Mouse (Mus musculus): ENCODE data around the gene Ptprt. TPM values are rescaled to one million over a fixed set of nuclear protein-coding genes. Genes with fewer than 3 reads are reported as not detected.

The Ptprt gene
- polyA plus RNA-seq, 1 experiment from 2014 or later = 3.2 TPM

DNA sequence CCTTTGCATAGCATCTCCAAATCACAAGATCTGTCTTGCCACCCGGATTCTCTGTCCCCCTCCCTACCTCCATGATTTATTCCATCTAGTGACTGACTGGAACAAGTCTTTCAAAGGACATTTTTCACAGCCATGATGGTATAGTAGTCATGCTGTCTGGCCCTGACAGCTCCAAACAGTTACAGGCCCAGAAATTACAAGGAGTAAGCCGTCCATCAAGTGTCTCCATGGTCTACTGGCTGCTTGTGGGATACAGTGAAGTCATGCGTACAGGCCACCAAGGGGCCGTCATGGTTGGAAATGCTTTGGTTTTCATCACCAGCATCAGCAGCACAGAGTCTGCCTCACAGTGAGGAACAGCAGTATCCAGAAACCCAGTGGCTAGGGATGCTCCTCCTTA, 156.1 kb downstream of the Ptprt start:
- ATAC-seq (replicated peaks; ENCODE audit: low FRiP score) = peak; percentile 83
- Histone ChIP-seq H3K36me3 (no peaks in the 10 kb centered on the region), H3K27ac (no peak overlapping the region), H3K4me3 (replicated peaks) (no peak overlapping the region), H3K27me3 (peaks cover 3% of the 10 kb centered on the region; the same call in 1 of the 2 replicates), H3K9me3 (replicated peaks) (no peaks in the 10 kb centered on the region), H3K9ac (no peak overlapping the region), H3K4me1 (peaks cover 12% of the 10 kb centered on the region; the same call in 1 of the 2 replicates), H3K4me2 (no peak overlapping the region)
- WGBS = 30% methylated on average over 4 of the region's 4 CpGs

DNA sequence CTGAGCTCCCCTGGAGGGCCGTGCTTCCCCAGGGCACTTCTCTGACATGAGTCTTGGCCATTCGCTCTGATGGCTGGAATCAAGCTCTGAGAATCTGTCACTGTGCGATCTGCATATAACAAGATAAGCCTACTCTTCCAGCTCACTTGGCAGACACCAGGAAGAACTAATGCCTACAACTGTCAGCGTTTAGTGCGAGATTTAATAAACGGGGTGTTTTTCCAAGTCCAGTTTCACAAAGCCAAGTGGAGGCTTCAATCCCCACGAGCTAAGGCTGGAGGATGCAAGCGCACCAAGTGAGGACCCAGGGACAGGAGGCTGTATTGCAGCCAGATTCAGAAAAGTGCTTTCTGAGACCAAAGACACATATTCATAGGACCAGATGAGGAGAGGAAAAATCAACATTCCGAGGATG, 161.4 kb downstream of the Ptprt start:
- H3K4me3 ChIP-seq (replicated peaks) = no peak overlapping the region
- H3K27me3 ChIP-seq = no peaks in the 10 kb centered on the region
- no peak overlapping the region for H3K9ac ChIP-seq
- no peaks in the 10 kb centered on the region for H3K9me3 ChIP-seq (replicated peaks)
- 85% methylated on average over 9 of the region's 9 CpGs for WGBS
- H3K36me3 ChIP-seq = no peaks in the 10 kb centered on the region
- ATAC-seq (replicated peaks; ENCODE audit: low FRiP score) = no peak
- no peak overlapping the region for H3K27ac ChIP-seq
- H3K4me1 ChIP-seq = no peaks in the 10 kb centered on the region
- no peak overlapping the region for H3K4me2 ChIP-seq

DNA sequence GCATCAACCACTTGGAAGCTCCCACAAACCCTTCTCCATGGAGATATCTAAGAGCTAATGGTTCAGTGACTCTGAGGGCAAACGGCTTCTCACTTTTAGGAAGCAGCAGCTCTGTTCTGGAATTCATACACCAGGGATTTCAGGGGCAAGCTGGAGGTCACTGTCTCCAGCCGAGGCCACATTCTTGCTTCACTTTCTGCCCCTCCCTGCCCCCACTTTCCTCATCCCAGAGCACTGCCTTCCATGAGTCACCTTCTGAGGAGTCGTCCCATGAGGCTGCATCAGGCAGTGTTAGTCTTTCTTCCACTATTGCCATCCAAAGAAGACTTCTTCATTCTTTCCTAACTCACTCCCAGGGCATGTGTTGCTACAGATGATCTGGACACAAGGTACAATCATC, 162.8 kb downstream of the Ptprt start:
- H3K9ac ChIP-seq = no peak overlapping the region
- no peaks in the 10 kb centered on the region for H3K4me1 ChIP-seq
- no peak overlapping the region for H3K4me2 ChIP-seq
- H3K27ac ChIP-seq = no peak overlapping the region
- no peak overlapping the region for H3K4me3 ChIP-seq (replicated peaks)
- 39% methylated on average over 3 of the region's 3 CpGs for WGBS
- no peaks in the 10 kb centered on the region for H3K27me3 ChIP-seq
- no peaks in the 10 kb centered on the region for H3K9me3 ChIP-seq (replicated peaks)
- no peaks in the 10 kb centered on the region for H3K36me3 ChIP-seq
- ATAC-seq (replicated peaks; ENCODE audit: low FRiP score) = no peak

DNA sequence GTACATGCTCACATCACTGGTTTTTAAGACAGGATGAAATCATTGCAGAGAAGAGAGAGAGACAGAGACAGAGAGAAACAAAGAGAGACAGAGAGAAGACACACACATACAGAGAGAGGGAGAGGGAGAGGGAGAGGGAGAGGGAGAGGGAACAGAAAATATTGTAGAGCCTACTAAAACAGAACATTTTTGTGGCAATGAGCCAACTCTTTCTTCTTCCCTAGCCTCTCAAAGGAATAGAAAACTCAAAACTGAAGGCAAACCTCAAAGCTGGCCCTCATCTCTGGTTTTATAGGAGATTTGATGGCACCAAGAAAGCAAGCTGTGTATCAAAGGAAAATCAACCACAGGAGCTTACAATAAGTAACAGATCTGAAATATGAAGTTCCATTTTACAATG, 176.9 kb downstream of the Ptprt start:
- Histone ChIP-seq H3K27me3 (no peaks in the 10 kb centered on the region), H3K4me3 (replicated peaks) (no peak overlapping the region), H3K36me3 (no peaks in the 10 kb centered on the region), H3K27ac (no peak overlapping the region), H3K4me1 (no peaks in the 10 kb centered on the region), H3K9me3 (replicated peaks) (no peaks in the 10 kb centered on the region), H3K9ac (no peak overlapping the region), H3K4me2 (no peak overlapping the region)
- no peak for ATAC-seq (replicated peaks; ENCODE audit: low FRiP score)

DNA sequence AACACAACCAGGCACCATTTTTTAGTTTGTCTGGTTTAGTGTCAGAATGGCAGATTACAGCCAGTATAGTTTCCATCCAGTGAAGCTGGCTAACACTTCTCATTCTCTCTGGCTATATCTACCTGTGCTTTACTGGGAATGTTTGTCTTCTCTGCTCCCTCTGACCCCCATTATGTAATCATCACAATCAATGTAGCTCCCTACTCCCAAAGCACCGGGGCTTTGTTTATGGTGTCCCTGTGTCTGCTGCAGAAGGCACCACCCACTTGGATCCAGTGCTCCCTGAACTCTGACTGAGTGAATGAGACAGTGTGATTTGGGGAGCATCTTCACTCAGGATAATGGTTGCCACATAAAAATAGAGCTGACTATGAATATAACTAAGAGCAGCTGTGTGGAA, 217.8 kb downstream of the Ptprt start:
- H3K9ac ChIP-seq = no peak overlapping the region
- H3K4me2 ChIP-seq = no peak overlapping the region
- H3K36me3 ChIP-seq = no peaks in the 10 kb centered on the region
- H3K27me3 ChIP-seq = no peaks in the 10 kb centered on the region
- no peak overlapping the region for H3K4me3 ChIP-seq (replicated peaks)
- no peak for ATAC-seq (replicated peaks; ENCODE audit: low FRiP score)
- H3K9me3 ChIP-seq (replicated peaks) = no peaks in the 10 kb centered on the region
- WGBS = 38% methylated on average over 1 of the region's 1 CpGs
- H3K4me1 ChIP-seq = no peaks in the 10 kb centered on the region
- no peak overlapping the region for H3K27ac ChIP-seq

DNA sequence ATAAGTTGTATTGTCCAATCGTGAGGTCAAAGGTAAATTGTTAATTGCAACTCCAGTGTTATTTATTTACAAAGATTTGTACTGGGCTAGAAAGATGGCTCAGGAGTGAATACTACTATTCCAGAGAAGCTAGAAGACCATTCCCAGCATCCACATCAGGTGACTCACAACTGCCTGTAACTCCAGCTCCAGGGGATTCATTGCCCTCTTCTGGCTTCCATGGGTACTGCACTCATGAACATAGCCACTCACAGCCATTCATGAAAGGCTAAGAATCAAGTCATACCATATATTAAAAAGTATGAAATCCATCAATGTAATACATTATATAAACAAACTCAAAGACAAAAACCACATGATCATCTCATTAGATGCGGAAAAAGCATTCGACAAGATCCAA, 224.3 kb downstream of the Ptprt start:
- ATAC-seq (replicated peaks; ENCODE audit: low FRiP score) = no peak
- Histone ChIP-seq H3K4me2 (no peak overlapping the region), H3K36me3 (no peaks in the 10 kb centered on the region), H3K27me3 (no peaks in the 10 kb centered on the region), H3K9me3 (replicated peaks) (no peaks in the 10 kb centered on the region), H3K9ac (no peak overlapping the region), H3K4me1 (no peaks in the 10 kb centered on the region), H3K4me3 (replicated peaks) (no peak overlapping the region), H3K27ac (no peak overlapping the region)
- 97% methylated on average over 3 of the region's 3 CpGs for WGBS

DNA sequence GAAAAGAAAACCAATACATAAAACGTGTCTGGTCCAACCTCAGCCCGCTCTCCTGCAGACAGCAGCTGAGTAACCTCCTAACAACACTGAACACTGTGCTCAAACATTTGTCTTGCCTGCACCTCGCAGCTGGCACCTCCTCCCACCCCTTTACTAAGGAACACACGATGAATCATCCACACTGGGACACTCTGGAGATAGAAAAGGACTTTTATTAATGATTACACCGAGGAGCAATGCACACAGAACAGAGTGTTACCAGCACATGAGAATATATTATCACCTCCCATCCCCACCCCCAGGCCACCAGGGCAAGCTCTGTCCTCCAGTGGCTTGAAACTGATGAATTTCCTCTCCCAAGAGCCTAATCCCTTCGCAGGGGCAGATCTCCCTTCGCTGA, 230.8 kb downstream of the Ptprt start:
- no peaks in the 10 kb centered on the region for H3K27me3 ChIP-seq
- peak; percentile 76 for ATAC-seq (replicated peaks; ENCODE audit: low FRiP score)
- H3K36me3 ChIP-seq = no peaks in the 10 kb centered on the region
- H3K4me2 ChIP-seq = no peak overlapping the region
- H3K27ac ChIP-seq = no peak overlapping the region
- H3K4me3 ChIP-seq (replicated peaks) = no peak overlapping the region
- 38% methylated on average over 7 of the region's 7 CpGs for WGBS
- no peaks in the 10 kb centered on the region for H3K4me1 ChIP-seq
- no peaks in the 10 kb centered on the region for H3K9me3 ChIP-seq (replicated peaks)
- no peak overlapping the region for H3K9ac ChIP-seq

DNA sequence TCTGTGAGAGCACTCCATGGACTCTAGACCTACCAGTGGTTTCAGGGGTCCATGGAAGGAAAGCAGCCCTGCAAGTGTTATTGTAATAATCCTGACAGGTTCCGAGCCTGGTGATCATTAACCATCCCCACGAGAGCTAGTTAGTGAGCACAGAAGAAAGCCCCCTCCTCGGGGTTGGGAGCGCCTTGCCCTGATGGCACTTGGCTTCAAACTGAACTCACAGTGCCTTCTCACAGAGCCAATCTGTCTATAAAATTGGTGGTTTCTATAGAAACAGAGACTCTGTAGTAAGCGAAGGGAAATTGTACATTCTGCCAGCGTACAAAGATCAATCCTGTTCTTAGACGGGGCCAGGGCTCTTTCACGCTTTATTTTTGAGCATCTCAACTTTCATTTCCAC, 234.8 kb downstream of the Ptprt start:
- Histone ChIP-seq H3K9ac (no peak overlapping the region), H3K9me3 (replicated peaks) (no peaks in the 10 kb centered on the region), H3K4me1 (no peaks in the 10 kb centered on the region), H3K27ac (no peak overlapping the region), H3K36me3 (no peaks in the 10 kb centered on the region), H3K27me3 (no peaks in the 10 kb centered on the region), H3K4me2 (no peak overlapping the region), H3K4me3 (replicated peaks) (no peak overlapping the region)
- ATAC-seq (replicated peaks; ENCODE audit: low FRiP score) = no peak; the same call in 1 of the 2 replicates
- 82% methylated on average over 8 of the region's 8 CpGs for WGBS

DNA sequence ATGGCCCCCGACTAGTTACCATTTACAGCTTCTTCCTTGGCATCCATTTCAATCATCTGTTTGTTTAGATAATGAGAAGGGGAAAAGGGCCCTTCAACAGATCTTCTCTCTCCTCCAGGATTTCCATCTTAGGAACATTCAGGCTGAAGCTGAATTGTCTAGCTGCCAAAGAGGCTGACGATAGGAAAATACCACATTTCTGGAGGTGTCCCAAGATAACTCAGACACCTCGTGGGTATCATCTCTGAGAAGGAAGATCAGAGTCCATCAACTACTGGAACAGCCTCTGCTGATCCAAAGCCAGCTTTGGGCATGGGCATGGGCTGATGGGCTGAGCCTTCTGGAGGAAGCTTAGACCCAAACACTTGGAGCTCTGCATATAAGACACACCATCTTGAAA, 242.8 kb downstream of the Ptprt start:
- H3K36me3 ChIP-seq = no peaks in the 10 kb centered on the region
- no peak overlapping the region for H3K4me2 ChIP-seq
- H3K4me3 ChIP-seq (replicated peaks) = no peak overlapping the region
- no peaks in the 10 kb centered on the region for H3K4me1 ChIP-seq
- no peak overlapping the region for H3K9ac ChIP-seq
- H3K27me3 ChIP-seq = no peaks in the 10 kb centered on the region
- ATAC-seq (replicated peaks; ENCODE audit: low FRiP score) = no peak
- WGBS = 69% methylated on average over 3 of the region's 3 CpGs
- no peaks in the 10 kb centered on the region for H3K9me3 ChIP-seq (replicated peaks)
- H3K27ac ChIP-seq = no peak overlapping the region

DNA sequence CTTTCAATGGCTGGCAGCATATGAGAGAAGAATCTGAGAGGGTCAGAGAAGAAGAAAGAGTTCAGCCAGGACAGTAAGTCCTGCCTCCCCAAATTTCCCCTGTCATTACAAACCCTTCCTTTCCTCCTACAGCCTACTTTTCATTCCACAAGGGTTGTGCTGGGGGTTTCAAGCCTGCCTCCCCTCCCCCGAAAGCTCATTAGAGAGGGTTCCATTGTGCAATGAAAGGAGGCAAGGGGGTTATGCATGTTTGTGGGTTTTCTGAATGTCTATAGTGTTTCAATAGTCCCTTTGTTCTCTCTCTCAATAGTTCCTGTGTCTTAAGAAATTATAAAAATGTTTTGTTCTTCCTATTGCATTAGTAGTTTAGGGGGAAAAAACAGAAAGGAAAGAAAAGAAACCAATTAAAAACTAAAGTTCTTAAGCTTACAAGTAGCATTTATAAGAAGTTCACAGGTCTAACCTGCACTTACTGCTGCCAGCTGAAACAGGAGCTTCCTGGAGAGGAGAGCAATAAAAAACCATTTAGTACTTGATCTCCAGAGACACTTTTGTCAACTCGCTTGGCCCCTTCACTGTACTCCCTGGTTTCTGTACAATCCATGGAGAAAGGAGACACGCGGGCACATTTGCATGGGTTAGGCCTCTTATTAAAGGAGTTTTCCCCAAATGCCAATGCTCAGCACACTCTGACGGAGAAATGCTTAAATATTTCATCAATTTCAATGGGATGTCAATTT, 247.7 kb downstream of the Ptprt start:
- no peaks in the 10 kb centered on the region for H3K27me3 ChIP-seq
- H3K4me2 ChIP-seq = no peak overlapping the region
- 71% methylated on average over 5 of the region's 5 CpGs for WGBS
- no peaks in the 10 kb centered on the region for H3K36me3 ChIP-seq
- H3K9ac ChIP-seq = no peak overlapping the region
- no peaks in the 10 kb centered on the region for H3K9me3 ChIP-seq (replicated peaks)
- H3K4me1 ChIP-seq = no peaks in the 10 kb centered on the region
- no peak overlapping the region for H3K27ac ChIP-seq
- ATAC-seq (replicated peaks; ENCODE audit: low FRiP score) = no peak
- H3K4me3 ChIP-seq (replicated peaks) = no peak overlapping the region

DNA sequence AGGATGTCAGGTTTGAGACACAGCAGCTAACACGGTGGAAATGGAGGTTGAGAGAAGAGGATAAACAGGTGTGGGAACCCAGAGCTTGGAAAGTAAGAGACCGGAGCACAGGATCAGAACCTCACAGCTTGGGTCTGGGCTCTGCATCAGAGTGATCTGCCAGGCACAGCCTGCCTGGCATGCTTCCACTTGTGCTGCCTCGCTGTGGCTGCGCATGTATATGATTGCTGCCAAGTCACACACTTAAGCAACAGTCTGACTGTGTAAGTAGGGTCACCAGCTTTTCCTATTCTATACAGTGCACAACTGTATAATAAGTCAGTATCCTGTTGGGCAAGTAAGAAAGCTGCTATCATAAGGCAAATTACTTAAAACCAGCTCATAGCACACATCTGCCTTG, 249.9 kb downstream of the Ptprt start:
- no peak overlapping the region for H3K4me3 ChIP-seq (replicated peaks)
- no peak for ATAC-seq (replicated peaks; ENCODE audit: low FRiP score)
- no peak overlapping the region for H3K9ac ChIP-seq
- no peaks in the 10 kb centered on the region for H3K9me3 ChIP-seq (replicated peaks)
- H3K4me2 ChIP-seq = no peak overlapping the region
- H3K36me3 ChIP-seq = no peaks in the 10 kb centered on the region
- 85% methylated on average over 4 of the region's 4 CpGs for WGBS
- H3K27ac ChIP-seq = no peak overlapping the region
- no peaks in the 10 kb centered on the region for H3K4me1 ChIP-seq
- H3K27me3 ChIP-seq = no peaks in the 10 kb centered on the region

DNA sequence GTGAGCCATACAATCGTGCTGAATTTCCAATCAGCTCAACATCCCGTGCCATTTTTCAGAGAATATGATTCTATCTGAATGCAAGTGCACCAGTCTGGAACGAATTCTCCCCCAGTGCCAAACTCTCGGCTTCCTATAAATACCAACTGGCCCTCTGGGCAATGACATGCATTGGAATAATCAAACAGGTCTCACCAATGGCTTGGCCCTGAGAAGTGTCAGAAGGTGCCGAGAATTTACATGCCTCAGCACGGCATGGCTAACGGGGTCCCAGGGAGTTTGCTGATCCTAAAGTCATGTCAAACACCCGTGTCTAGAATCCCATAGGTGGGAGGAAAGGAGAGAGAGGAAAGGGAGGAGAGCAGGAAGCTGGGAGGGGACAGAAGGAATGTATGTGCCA, 251.7 kb downstream of the Ptprt start:
- no peaks in the 10 kb centered on the region for H3K27me3 ChIP-seq
- H3K36me3 ChIP-seq = no peaks in the 10 kb centered on the region
- H3K9ac ChIP-seq = no peak overlapping the region
- H3K4me1 ChIP-seq = no peaks in the 10 kb centered on the region
- ATAC-seq (replicated peaks; ENCODE audit: low FRiP score) = no peak
- H3K9me3 ChIP-seq (replicated peaks) = no peaks in the 10 kb centered on the region
- WGBS = 61% methylated on average over 8 of the region's 8 CpGs
- no peak overlapping the region for H3K27ac ChIP-seq
- H3K4me2 ChIP-seq = no peak overlapping the region
- no peak overlapping the region for H3K4me3 ChIP-seq (replicated peaks)
